Mouse (Mus musculus): ENCODE measurements around the gene Abhd16a.
"Not testable (repeated sequence)": the region's sequence is repeated elsewhere in the genome, so short reads cannot be mapped to it uniquely, and the experiment has no call there.

Gene Abhd16a

DNA sequence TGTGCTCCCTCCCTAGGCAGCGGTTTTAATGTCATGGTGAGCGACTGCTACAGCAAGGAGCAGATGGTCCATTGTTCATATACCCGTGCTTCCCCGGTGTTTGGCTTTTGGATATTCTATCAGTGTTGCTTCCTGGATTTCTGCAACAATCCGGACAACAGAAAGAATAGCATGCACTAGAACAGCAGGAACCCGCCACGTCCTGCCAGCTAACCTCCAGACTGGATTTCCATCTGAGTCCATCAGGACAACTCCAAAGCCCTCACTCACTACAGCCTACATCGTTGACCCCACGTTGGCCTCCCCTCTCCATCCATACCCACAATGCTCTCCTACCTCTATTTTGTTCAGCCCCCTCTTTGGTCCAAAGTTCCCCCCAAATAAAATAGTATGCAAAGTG lies 22.7 kb downstream of the Abhd16a start:
- in situ Hi-C loops (cut with MboI; ENCODE audit: low sequenced_read_pairs), result no loop called here

DNA sequence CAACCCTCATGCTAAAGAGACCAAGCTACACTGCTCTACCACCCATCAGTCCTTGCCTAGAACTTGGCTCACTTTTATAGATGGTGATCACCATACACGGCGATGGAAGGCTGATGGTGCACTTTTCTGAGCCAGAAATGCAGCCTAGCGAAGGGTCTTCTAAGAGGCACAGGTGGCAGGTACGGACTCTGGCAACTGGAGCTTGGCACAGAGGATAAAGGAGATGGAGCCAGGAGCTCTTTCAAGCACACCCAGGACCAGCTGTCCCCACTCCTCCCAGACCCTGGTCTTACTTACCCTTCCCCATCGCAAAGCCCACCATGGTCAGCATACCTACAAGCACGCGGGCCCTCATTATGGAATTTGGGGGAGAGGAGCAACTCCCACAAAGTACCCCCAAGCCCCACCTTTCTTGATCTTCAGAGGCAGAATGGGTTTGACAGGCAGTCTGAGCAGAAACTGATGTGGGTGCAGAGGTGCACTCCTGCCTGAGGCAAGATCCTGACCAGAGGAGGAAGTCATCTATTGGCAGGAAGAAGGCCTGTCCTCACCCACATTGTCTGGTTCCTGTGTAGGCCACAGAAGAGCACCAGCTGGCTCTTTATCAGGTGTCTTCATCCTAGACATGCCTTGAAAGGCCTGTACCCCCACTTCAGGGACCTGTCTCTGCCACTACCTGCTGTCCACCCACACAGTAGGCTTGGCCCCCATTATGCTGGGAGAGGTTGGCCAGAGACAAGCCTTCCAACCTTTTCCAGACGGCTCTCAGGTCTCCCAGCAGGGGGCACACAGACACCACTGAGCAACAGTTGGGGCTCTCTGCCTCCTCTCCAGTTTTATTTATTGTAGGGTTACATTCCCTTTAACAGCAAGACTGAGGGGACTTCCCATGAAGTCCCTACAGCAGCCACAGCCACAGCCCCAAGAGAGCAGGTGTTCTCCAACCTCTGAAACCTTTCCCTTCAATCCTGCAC lies 26.3 kb downstream of the Abhd16a start, which contains the start of gene Ly6g5b:
Gene Ly6g5b, minus strand, starts transcription at position 383 of the 974 bp plus-strand sequence.
- in situ Hi-C loops (cut with MboI; ENCODE audit: low sequenced_read_pairs), result no loop called here

DNA sequence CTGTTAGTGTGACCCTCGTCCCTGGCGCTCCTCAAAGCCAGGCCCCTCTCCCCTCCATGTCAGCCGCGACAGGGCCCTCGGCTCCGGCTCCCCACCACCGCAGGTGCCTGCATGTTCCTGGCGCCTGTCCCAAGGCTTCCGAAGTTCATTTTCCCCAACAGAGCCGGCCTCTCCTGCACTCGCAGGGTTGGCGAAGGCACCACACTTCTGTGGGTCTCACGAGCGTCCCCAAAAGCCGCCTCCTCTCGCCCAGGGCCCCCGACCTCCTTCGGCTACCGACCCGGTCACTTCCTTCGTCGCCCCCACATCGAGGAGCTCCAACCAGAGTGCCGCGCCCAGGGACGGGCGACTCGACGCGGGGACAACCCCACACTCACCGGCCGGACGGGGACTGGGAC lies 31.7 kb downstream of the Abhd16a start:
- in situ Hi-C loops (cut with MboI; ENCODE audit: low sequenced_read_pairs), result no loop called here

DNA sequence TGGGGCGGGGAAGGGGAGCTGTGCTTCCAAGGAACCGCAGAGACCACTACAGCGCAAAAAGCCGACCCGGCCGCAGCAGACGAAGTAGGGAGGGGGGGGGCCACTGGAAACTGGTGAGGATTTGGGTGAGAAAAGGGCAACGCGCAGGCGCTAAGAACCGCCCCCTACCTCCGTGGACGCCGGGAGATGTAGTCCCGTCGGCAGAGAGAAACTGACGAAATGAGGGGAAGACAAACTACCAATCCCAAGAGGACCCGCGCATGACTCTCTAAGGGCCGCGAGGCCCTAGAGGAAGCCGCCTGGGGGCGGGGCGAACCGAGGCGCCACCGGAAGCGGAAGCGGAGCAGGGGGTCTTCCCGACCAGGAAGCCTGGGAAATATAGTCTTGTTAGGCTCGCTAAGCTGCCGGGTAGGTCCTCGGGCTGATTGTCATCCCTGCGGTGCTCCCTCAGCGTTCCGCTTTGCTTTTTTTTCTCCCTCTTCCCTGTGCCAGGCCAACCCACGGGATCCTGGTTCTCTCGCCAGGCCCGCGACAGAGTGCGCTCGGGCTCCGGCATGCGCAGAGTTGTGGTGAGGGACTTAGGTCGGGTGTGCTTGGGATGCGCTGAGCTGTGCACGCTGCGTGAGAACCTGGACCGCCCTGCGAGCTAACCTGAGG lies 32.2 kb downstream of the Abhd16a start, which contains the start of gene Gpank1:
Gene Gpank1, plus strand, starts transcription at position 313 of the 657 bp plus-strand sequence.
- in situ Hi-C loops (cut with MboI; ENCODE audit: low sequenced_read_pairs), result no loop called here

DNA sequence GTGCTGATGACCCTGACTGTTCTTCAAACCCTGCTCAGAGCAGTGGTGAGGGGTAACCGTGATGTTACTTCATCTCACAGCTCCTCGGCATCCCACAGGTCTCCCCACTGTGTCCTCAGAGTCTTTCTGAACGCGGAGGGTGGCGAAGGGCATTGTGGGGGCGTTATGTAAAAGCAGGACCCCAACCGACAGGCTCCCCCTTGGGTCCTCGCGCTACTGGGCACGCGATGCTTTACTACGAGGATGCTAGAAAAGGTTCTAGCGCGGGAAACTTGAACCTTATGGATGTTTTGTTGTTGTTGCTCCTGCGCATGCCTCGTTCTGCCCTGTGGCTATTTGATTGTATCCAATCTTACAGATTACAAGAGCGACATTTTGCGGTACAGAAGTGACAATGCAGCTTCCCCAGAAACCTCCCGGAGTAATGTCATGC lies 32.8 kb downstream of the Abhd16a start, which contains the start of gene Csnk2b:
Gene Csnk2b, minus strand, starts transcription at position 183 of the 433 bp plus-strand sequence.
- in situ Hi-C loops (cut with MboI; ENCODE audit: low sequenced_read_pairs), result no loop called here

DNA sequence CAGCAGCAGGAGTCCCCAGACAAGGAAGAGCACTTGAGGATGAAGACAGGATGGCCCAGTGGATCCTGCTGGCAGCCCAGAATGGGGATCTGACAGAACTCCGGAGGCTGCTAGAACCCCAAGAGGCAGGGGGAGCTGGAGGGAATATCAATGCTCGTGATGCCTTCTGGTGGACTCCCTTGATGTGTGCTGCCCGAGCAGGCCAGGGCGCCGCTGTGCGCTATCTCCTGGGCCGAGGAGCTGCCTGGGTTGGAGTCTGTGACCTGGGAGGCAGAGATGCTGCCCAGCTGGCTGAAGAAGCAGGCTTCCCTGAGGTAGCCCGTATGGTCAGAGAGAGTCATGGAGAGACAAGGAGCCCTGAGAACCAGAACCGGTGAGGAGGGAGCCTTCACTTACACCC lies 34.2 kb downstream of the Abhd16a start:
- in situ Hi-C loops (cut with MboI; ENCODE audit: low sequenced_read_pairs), result not testable (repeated sequence)

DNA sequence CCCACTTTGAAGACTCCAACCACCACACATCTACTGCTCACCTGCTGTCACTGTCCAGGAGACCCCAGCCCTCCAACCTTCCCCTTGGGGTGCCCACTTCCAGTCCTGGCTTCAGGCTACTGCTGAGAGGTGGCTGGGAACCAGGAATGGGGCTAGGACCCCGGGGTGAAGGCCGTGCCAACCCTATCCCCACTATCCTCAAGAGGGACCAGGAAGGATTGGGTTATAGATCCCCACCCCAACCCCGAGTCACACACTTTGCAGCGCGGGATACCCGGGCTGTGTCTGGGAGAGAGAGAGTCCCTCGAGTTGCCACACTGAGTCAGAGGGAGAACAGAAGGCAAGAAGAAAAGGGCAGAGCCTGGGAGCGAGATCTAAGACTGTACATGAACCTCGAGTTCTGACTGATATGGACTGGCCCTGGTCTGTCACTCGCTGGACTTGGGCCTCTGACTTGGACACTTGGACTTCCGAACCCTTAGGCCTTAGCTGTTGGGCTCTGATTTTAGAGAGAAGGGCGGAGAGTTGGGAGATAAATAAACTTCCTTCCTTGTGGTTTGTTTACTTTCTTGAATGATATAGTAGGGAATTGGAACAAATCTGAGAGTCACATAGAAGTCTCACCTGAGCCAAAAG lies 35.3 kb downstream of the Abhd16a start:
- in situ Hi-C loops (cut with MboI; ENCODE audit: low sequenced_read_pairs), result not testable (repeated sequence)

DNA sequence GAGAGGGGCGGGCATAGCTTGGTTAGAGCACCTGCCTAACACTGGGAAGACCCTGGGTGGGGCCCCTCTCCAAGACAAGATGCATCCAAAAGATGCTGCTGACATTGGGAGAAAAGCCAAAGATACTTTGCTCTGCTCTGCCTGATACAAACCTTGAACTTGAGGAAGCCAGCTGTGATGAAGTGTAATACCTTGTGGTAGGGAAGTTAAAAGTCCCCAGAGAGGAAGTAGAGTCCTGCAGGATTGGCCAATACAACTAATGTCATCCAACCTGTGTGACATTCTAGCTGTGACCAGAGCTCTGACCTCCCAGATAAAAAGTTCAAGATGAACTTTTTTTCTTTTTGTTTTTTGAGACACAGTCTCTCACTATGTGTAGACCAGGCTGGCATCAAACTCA lies 36.0 kb downstream of the Abhd16a start:
- in situ Hi-C loops (cut with MboI; ENCODE audit: low sequenced_read_pairs), result no loop called here

DNA sequence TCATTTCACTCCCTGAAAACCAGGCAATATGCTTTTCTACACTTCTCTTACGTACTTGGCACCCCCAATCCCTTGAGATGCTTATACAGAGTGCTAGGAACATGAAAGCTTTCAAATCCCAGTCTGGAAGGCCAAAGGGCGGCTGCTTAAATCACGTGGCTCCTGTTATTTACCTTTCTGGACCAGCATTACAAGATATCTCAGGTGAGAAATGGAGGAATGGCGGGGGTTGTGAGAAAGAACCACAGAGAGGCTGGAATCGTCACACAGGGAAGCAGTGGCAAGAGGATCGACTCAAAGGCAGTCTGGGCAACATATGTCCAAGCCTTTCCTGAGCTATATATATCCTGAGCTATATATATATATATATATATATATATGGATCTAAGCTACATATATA lies 36.5 kb downstream of the Abhd16a start:
- in situ Hi-C loops (cut with MboI; ENCODE audit: low sequenced_read_pairs), result no loop called here

DNA sequence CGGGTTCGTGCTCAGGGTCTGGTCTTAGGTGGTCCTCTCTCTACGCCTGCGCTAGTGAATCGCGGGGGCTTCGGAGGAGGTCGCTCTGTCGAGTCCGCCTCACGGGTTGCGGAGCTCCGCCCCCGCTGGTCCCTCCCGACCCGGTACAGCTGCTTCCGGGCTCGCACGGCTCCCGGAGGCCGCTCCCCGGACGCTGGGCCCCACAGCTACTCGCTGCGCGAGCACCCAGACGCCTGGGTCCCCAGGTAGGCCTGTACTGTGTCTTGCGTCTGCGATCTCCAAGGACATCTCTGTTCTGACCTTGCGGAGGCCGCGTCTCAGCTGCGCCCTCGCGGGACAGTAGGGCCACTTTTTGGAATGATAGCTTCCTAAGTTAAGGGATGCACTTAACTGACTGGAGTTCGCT lies 37.1 kb downstream of the Abhd16a start, which contains the start of gene D17H6S53E:
Gene D17H6S53E, plus strand, starts transcription at position 168 of the 406 bp plus-strand sequence.
- in situ Hi-C loops (cut with MboI; ENCODE audit: low sequenced_read_pairs), result no loop called here

DNA sequence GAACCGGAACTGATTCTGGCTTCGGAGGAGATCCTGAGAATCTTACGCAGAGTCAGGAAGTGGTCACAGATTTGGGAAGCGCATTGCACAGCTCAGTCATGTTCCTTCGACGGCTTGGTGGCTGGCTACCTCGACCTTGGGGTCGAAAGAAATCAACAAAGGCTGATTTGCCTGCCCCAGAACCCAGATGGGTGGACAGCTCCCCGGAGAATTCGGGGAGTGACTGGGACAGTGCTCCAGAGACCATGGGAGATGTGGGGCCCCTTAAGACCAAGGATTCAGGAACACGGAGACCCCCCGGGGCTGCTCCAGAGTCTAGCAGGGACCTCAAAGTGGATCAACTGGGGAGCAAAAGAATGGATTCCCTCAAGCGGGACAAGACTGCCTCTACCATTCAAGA lies 38.0 kb downstream of the Abhd16a start:
- in situ Hi-C loops (cut with MboI; ENCODE audit: low sequenced_read_pairs), result no loop called here

DNA sequence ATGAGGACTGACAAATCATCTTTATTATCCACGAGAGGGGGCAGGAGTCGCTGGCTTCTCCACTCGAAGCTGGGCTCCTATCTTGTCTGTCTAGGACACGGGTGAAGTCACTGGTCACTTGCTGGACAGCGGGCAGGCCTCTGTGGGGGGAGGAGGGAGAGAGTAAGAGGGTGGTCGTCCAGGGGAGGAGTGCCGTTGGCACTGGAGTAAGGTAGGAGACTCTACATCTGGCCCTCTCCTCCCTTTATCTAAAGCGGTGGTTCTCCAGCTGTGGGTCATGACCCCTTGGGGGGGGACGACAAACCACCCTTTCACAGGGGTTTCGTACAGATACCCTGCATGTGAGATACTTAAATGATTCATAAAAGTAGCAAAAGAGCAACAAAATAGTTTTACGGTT lies 39.9 kb downstream of the Abhd16a start:
- in situ Hi-C loops (cut with MboI; ENCODE audit: low sequenced_read_pairs), result no loop called here

DNA sequence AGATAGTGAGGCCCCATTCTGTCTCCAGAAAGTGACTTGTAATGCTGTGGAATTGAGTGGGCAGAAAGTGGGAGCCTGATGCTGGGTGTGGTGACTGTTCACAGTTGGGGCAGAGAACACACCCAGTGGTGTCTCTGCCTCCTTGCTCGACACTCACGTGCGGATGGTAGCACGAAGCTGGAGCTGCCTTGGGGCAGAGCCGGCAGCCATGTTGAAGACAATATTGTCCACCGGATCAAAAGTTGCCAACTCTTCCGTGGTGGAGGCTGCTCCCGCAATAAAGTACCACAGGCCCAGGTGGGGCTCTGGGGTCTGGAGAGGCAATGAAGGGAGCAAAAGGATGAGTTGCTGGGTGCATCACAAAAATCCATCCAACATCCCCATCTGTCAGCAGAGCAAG lies 42.0 kb downstream of the Abhd16a start:
- in situ Hi-C loops (cut with MboI; ENCODE audit: low sequenced_read_pairs), result no loop called here

DNA sequence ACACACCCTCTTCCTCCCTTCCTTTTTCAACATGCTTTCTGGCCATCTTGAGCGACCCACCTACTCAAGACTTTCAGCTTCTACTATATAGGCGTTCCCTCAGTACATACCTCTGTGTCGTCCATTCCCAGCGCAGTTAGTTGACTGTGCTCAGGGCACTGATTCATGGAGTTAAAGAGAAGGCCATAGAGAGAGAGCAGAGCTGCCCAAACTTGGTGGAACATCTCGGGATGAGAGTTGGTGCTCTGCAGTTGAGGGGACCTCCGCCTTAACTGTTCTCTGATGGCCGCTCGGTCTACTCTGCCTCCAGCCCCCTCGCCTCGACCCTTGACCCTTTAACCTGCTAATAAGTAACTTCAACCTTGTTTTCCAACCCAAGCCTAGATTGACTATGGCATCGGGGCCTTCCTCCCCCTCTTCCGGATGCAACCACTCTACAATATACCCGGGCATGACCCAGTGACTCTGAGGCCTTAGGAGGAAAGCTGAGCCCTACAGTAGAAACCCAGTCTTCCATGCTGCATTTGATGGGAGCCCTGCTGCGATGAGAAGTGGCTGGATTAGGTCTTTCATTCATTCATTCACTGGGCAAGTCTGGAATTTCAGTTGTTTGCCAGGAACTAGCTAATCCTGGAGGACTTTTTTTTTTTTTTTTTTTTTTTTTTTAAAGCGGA lies 42.6 kb downstream of the Abhd16a start, which contains the start of gene Apom:
Gene Apom, minus strand, starts transcription at position 551 of the 674 bp plus-strand sequence.
- in situ Hi-C loops (cut with MboI; ENCODE audit: low sequenced_read_pairs), result no loop called here

DNA sequence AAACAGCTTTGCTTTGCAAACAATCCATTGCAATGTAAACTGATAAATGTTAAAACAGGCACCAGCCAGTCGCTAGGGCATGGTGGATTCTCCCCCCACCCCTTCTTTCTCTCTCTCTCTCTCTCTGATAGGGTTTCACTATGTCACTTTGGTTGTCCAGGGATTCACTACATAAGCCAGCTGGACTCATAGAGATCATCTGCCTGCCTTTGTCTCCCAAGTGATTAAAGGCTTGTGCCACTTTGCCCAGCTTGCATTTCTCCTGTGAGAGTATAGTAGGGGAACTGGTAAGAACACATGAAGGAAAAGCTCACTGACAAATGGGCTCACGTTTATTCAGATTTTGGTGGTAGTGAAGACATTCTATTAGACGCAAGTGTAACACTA lies 43.1 kb downstream of the Abhd16a start:
- in situ Hi-C loops (cut with MboI; ENCODE audit: low sequenced_read_pairs), result no loop called here

DNA sequence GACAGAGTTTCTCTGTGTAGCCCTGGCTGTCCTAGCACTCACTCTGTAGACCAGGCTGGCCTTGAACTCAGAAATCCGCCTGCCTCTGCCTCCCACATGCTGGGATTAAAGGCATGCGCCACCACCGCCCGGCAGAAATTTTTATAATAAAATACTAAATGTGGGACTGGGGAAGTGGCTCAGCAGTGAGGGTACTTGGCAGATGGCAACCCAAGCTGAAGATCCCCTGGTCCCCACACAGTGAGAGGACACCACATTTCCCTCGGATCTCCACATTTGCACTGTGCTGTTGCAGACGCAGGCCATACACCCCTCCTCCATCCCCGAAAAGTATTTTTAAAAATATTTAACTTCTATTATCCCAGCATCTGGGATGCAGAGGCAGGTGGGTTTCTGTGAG lies 44.5 kb downstream of the Abhd16a start:
- in situ Hi-C loops (cut with MboI; ENCODE audit: low sequenced_read_pairs), result no loop called here

DNA sequence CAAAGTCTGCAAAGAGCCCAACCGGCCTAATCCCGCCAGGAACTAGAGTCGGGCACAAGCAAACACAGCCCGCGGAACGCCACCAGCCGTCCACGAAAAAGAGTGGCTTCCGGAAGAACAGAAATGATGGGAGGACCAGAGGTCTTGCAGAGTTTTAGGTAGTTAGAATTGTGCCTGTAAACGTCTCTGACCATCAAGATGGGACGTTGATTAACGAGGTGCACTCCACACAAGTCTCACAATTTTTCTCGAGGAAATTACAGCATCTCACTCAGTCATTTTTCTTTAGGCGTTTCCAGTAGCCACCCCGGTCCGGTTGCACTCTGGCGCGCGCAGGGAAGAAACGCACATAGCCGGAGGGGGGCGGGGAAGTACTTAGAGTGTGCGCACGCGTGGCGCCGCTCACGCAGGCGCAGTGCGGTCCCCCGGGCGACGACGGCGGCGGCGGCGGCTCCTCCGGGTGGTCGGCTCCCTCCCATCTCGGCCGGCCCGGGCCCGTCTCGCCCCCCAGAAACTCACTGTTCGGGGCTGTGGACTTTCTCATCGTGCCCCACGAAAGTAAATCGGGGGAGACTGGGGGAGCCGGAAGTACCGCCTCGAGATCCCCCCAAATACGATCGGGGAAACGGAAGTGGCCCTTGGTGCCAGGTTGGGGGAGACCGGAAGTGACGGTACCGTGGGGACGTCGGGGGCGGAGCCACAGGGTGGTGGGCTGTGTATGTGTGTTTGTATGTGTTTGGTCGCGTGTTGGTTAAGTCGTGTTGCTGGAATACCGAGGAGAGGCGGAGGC lies 45.9 kb downstream of the Abhd16a start, which contains the start of gene Bag6:
Gene Bag6, plus strand, starts transcription at position 378 of the 790 bp plus-strand sequence.
- in situ Hi-C loops (cut with MboI; ENCODE audit: low sequenced_read_pairs), result no loop called here

DNA sequence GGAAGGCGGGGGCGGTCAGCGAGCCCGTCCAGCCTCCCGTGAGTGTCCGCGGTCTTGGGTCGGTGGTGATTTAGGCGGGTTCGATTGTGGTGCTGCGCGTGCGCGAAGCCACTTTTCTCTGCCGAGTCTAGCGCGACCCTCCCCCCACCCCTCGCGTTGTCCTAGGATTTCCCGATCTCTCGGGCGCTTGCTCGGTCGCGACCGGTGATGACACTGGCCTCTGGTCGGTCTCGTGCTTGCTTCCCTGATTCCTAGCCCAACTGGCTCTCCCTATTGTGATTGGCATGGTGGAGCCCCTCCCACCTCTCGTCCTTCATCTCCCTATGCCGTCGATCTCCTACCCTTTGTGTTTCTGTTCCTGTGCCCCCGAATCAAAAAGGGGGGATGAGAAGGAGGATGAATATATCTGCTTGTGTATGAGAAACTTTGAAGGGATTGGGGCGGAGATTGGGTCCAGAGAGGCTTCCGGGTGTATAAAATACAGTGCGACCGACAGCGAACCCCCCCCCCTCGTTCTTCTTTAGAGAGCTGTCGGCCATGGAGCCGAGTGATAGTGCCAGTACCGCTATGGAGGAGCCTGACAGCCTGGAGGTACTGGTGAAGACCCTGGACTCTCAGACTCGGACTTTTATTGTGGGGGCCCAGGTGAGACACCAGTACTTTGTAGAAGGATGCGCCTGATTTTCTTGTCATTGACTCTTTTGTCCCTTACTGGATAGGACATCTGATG lies 46.7 kb downstream of the Abhd16a start:
- in situ Hi-C loops (cut with MboI; ENCODE audit: low sequenced_read_pairs), result no loop called here

DNA sequence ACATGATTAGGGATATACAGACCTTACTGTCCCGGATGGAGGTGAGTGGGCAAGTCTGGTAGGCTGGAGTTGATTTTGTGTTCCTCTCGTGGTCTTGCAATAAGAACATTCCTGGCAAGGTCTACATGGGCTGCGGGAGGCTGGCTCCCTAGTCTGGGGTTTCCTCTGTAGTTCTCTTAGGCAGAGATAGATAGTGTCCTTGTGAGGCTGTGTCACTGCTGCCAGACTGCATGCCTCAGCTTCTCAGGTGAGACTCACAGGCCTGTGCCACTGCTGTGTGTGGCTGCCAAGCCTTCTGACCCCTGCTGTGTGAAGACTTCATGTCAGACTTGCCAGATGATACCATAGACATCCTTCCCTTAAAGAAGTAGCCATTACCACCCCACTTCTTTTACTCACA lies 50.2 kb downstream of the Abhd16a start:
- in situ Hi-C loops (cut with MboI; ENCODE audit: low sequenced_read_pairs), result no loop called here

Measured in CH12F3 (cell line).